Mouse (Mus musculus): Measurements from ENCODE around the gene Ifnk.

DNA sequence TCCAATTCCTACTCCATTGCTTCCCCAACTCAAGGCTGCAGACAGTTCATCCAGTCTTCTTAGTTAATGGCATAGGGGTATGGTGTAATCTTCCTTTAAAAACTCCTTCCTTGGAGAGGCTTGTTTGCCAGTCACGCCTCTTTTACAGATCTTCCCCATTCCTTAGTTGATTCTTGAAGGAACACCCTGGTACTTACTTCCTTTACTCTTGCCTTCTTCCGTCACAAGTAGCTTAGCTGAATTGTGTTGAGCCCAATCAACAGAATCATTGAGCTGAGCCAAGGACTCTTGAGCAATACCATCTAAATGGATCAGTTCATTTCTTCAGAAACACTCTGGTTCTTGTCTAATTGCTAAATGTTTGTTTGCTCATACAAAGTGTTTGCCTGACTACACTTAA is 13.4 kb downstream of the Ifnk start:
- TF ChIP-seq CTCF (IDR thresholded peaks at IDR 0.05; ENCODE audit: low read depth, low read length) (no peak), GATA1 (IDR thresholded peaks at IDR 0.05; ENCODE audit: borderline replicate concordance, low read length) (no peak), TAL1 (conservative IDR thresholded peaks at IDR 0.05; ENCODE audit: low read depth, low read length) (no peak), POLR2AphosphoS5 (IDR thresholded peaks at IDR 0.05; ENCODE audit: insufficient replicate concordance, low read depth, low read length) (no peak), GATA2 (IDR thresholded peaks at IDR 0.05; ENCODE audit: borderline replicate concordance, low read depth, low read length) (no peak)
